Mouse (Mus musculus): ENCODE measurements around the gene Glyctk.

DNA sequence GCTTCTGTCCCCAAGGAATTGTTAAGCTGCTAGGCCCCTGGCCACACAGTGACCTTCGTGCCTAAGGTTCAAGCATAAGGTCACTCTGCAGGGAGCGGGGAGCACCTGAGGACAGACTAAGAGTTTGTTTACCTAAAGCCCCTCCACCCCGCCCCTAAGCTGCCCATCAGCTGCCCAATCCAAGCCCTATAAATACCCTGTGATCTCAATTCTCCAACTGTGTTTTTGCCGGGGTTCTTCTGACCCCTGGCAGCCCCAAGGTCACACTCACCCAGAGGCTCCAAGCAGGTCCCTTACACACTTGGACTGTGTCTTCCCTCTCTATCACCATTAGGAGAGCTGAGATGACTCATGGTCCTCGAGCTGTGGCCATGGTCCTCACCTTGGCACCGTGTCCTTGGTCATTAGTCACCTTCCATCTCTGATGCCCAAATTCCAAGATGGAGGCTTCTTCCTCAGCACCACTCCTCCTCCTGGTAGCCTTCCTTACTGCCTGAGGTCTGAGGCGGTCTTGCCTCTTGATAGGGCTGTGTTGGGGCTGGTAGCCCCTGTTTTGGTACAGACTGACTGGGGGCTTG lies 47.9 kb upstream of the Glyctk start:
- TF ChIP-seq POLR2A (IDR thresholded peaks at IDR 0.05; ENCODE audit: borderline replicate concordance, low read depth, low read length) = no peak
- TF ChIP-seq CTCF (IDR thresholded peaks at IDR 0.05; ENCODE audit: low read depth, low read length) = no peak
